ENCODE assay signal across 24 mouse cellular contexts in the genomic region with DNA sequence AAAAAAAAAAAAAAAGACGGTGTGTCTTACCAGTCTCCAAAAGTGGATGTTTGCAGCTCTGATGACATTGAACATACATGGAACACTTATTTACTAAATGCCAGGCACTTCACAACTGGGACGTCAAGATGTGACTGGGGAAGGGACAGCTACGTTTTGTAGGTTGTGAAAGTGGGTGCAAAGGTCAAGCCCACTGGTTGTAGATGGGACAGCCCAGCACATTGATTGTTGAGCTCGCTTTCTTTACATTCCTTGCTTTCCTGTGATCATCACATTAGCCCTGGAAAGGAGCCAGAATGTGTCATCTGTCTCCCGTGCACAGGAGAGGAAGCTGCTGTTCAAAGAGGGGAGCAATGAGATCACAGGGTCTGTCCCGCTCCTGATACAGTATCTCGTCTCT. TPM values are rescaled to one million over a fixed set of nuclear protein-coding genes. Genes with fewer than 3 reads are reported as not detected.
DNase-seq lines count a peak whose midpoint lies in the region; ATAC-seq and TF ChIP-seq lines count a peak whose summit lies in the region.
"Had no signal": no experiment of that assay in that cellular context is flagged by ENCODE, and none has a peak within 500 bp of the region (broad histone marks: within the 10 kb centered on the region; RNA-seq: fewer than 3 reads in every experiment).

No protein-coding gene starts in this region.

- no peak for ATAC-seq in hindbrain, postnatal 0 days
- ATAC-seq in hindbrain, embryonic 16.5 days = no peak
- ATAC-seq in liver, embryonic 15.5 days (ENCODE audit: insufficient read depth) = peak; percentile 37; the same call in 1 of the 2 replicates
- ATAC-seq in lung, embryonic 14.5 days (ENCODE audit: insufficient read depth) = no peak
- ATAC-seq: CD4-positive, CD25-positive, alpha-beta regulatory T cell, adult 4 months; forebrain, embryonic 13.5 days; forebrain, embryonic 15.5 days had no signal

- H3K4me2 ChIP-seq in hindbrain, postnatal 0 days (ENCODE audit: low read depth, low read length) = no peak overlapping the region
- H3K4me2 ChIP-seq in hindbrain, embryonic 16.5 days (ENCODE audit: low read length) = no peak overlapping the region
- H3K4me2 ChIP-seq in liver, embryonic 15.5 days = no peak overlapping the region
- no peak overlapping the region for H3K4me2 ChIP-seq in lung, embryonic 14.5 days
- H3K4me2 ChIP-seq: embryonic facial prominence, embryonic 12.5 days; forebrain, embryonic 13.5 days; forebrain, embryonic 15.5 days had no signal

- TF ChIP-seq RAD21 in MEL (IDR thresholded peaks at IDR 0.05; ENCODE audit: low read depth, low read length) = no peak

- H3K79me2 ChIP-seq in MEL (ENCODE audit: control insufficient read depth, insufficient read depth, low read length, poor library complexity) = no peaks in the 10 kb centered on the region

- no peaks in the 10 kb centered on the region for H3K36me3 ChIP-seq in hindbrain, postnatal 0 days (ENCODE audit: insufficient read depth, low read length)
- no peaks in the 10 kb centered on the region for H3K36me3 ChIP-seq in hindbrain, embryonic 16.5 days (ENCODE audit: control insufficient read depth, insufficient read depth, low read length)
- no peaks in the 10 kb centered on the region for H3K36me3 ChIP-seq in liver, embryonic 15.5 days (replicated peaks)
- no peaks in the 10 kb centered on the region for H3K36me3 ChIP-seq in lung, embryonic 14.5 days (ENCODE audit: insufficient read depth)
- H3K36me3 ChIP-seq in MEL (ENCODE audit: control insufficient read depth in 1 of 2, insufficient read depth in 2 of 2, low read length in 2 of 2) = no peaks in the 10 kb centered on the region
- H3K36me3 ChIP-seq: embryonic facial prominence, embryonic 10.5 days; embryonic facial prominence, embryonic 12.5 days; forebrain, embryonic 15.5 days; G1E had no signal

- peak; percentile 6 for DNase-seq in hindbrain, postnatal 0 days (ENCODE audit: low spot score)
- DNase-seq in liver = no peak
- peak; percentile 46 for DNase-seq in lung, embryonic 14.5 days
- no peak for DNase-seq in lung, postnatal 10 days
- peak; percentile 7 for DNase-seq in MEL (ENCODE audit: low read depth, low spot score)
- no peak for DNase-seq in cerebellum, adult 11-12 months
- DNase-seq: adrenal gland, adult 2 months; adrenal gland, postnatal 10 days; adrenal gland, postnatal 25 days; B cell, adult 2 months; cerebellum, adult 11 months; cerebellum, adult 2 months; cerebellum, adult 9-10 months; cerebellum, postnatal 10 days; cerebellum, postnatal 25 days had no signal

- no peak overlapping the region for H3K27ac ChIP-seq in hindbrain, postnatal 0 days
- H3K27ac ChIP-seq in hindbrain, embryonic 16.5 days (ENCODE audit: low read depth, low read length) = no peak overlapping the region
- H3K27ac ChIP-seq in liver, embryonic 15.5 days (replicated peaks) = no peak overlapping the region
- H3K27ac ChIP-seq in lung, embryonic 14.5 days (ENCODE audit: low read depth) = no peak overlapping the region
- H3K27ac ChIP-seq in MEL (ENCODE audit: control insufficient read depth, low read depth, low read length) = no peak overlapping the region
- H3K27ac ChIP-seq: embryonic facial prominence, embryonic 10.5 days; embryonic facial prominence, embryonic 12.5 days; forebrain, embryonic 13.5 days; forebrain, embryonic 15.5 days had no signal

- no peak for TF ChIP-seq EP300 in MEL (IDR thresholded peaks at IDR 0.05; ENCODE audit: low read depth in 1 of 2, low read length in 2 of 2)

- TF ChIP-seq POLR2A in MEL (IDR thresholded peaks at IDR 0.05; ENCODE audit: control insufficient read depth in 1 of 2, insufficient read depth in 1 of 2, low read depth in 1 of 2, low read length in 2 of 2, poor library complexity in 1 of 2) = no peak

- H3K9me3 ChIP-seq in hindbrain, postnatal 0 days (ENCODE audit: low read length) = no peaks in the 10 kb centered on the region
- no peaks in the 10 kb centered on the region for H3K9me3 ChIP-seq in hindbrain, embryonic 16.5 days (ENCODE audit: control insufficient read depth, low read length)
- no peaks in the 10 kb centered on the region for H3K9me3 ChIP-seq in liver, embryonic 15.5 days (replicated peaks)
- H3K9me3 ChIP-seq in lung, embryonic 14.5 days (ENCODE audit: low read depth, low read length) = no peaks in the 10 kb centered on the region
- H3K9me3 ChIP-seq in MEL (replicated peaks; ENCODE audit: insufficient read depth, low read length) = no peaks in the 10 kb centered on the region
- H3K9me3 ChIP-seq: embryonic facial prominence, embryonic 10.5 days; embryonic facial prominence, embryonic 12.5 days; forebrain, embryonic 13.5 days; forebrain, embryonic 15.5 days; G1E had no signal

- WGBS in hindbrain, postnatal 0 days = 56% methylated on average over 7 of the region's 7 CpGs
- 59% methylated on average over 7 of the region's 7 CpGs for WGBS in hindbrain, embryonic 16.5 days
- WGBS in liver, embryonic 15.5 days (ENCODE audit: insufficient replicate concordance) = 46% methylated on average over 7 of the region's 7 CpGs
- WGBS in lung, embryonic 14.5 days = 27% methylated on average over 7 of the region's 7 CpGs

- no peaks in the 10 kb centered on the region for H3K4me1 ChIP-seq in hindbrain, postnatal 0 days (ENCODE audit: insufficient read depth, low read length)
- no peaks in the 10 kb centered on the region for H3K4me1 ChIP-seq in hindbrain, embryonic 16.5 days (ENCODE audit: control insufficient read depth, insufficient read depth, low read depth, low read length)
- no peaks in the 10 kb centered on the region for H3K4me1 ChIP-seq in liver, embryonic 15.5 days (replicated peaks)
- no peaks in the 10 kb centered on the region for H3K4me1 ChIP-seq in lung, embryonic 14.5 days (ENCODE audit: insufficient read depth)
- no peaks in the 10 kb centered on the region for H3K4me1 ChIP-seq in MEL (ENCODE audit: control insufficient read depth in 1 of 2, insufficient read depth in 2 of 2, low read length in 2 of 2)
- H3K4me1 ChIP-seq: embryonic facial prominence, embryonic 12.5 days had no signal

- H3K9ac ChIP-seq in hindbrain, postnatal 0 days (replicated peaks; ENCODE audit: low read length) = no peak overlapping the region
- H3K9ac ChIP-seq in hindbrain, embryonic 16.5 days (ENCODE audit: low read depth, low read length) = no peak overlapping the region
- no peak overlapping the region for H3K9ac ChIP-seq in liver, embryonic 15.5 days
- H3K9ac ChIP-seq in lung, embryonic 14.5 days = no peak overlapping the region
- H3K9ac ChIP-seq in MEL (ENCODE audit: control insufficient read depth, low read depth, low read length, poor library complexity, severe bottlenecking) = no peak overlapping the region
- H3K9ac ChIP-seq: embryonic facial prominence, embryonic 12.5 days; forebrain, embryonic 13.5 days; forebrain, embryonic 15.5 days had no signal

- no peaks in the 10 kb centered on the region; the same call in 1 of the 2 replicates for H3K27me3 ChIP-seq in hindbrain, postnatal 0 days (ENCODE audit: insufficient read depth, low read length)
- no peaks in the 10 kb centered on the region; the same call in 1 of the 2 replicates for H3K27me3 ChIP-seq in hindbrain, embryonic 16.5 days (replicated peaks; ENCODE audit: control insufficient read depth, insufficient read depth, low read length)
- H3K27me3 ChIP-seq in liver, embryonic 15.5 days = peaks cover 21% of the 10 kb centered on the region
- H3K27me3 ChIP-seq in lung, embryonic 14.5 days (ENCODE audit: insufficient read depth, low read length) = no peaks in the 10 kb centered on the region
- H3K27me3 ChIP-seq in MEL (ENCODE audit: control insufficient read depth in 1 of 2, insufficient read depth in 2 of 2, low read length in 2 of 2) = no peaks in the 10 kb centered on the region
- H3K27me3 ChIP-seq: CH12.LX; forebrain, embryonic 15.5 days had no signal

- TF ChIP-seq CTCF in hindbrain, postnatal 0 days (IDR thresholded peaks at IDR 0.05; ENCODE audit: low read depth) = no peak
- no peak for TF ChIP-seq CTCF in lung, embryonic 14.5 days (IDR thresholded peaks at IDR 0.05; ENCODE audit: low read depth)
- TF ChIP-seq CTCF in MEL (IDR thresholded peaks at IDR 0.05 in 2 of 3, conservative IDR thresholded peaks at IDR 0.05 in 1 of 3; ENCODE audit: control insufficient read depth in 1 of 3, insufficient read depth in 1 of 3, low read depth in 2 of 3, low read length in 3 of 3, poor library complexity in 1 of 3, severe bottlenecking in 1 of 3) = no peak

- H3K4me3 ChIP-seq in hindbrain, postnatal 0 days (ENCODE audit: low read length) = no peak overlapping the region
- H3K4me3 ChIP-seq in hindbrain, embryonic 16.5 days (ENCODE audit: low read length) = no peak overlapping the region
- H3K4me3 ChIP-seq in liver, embryonic 15.5 days (replicated peaks) = no peak overlapping the region
- H3K4me3 ChIP-seq in lung, embryonic 14.5 days (ENCODE audit: low read depth, low read length) = no peak overlapping the region
- H3K4me3 ChIP-seq in MEL (ENCODE audit: control insufficient read depth in 1 of 2, insufficient read depth in 1 of 2, low read depth in 2 of 2, low read length in 2 of 2) = no peak overlapping the region
- H3K4me3 ChIP-seq: embryonic facial prominence, embryonic 10.5 days; embryonic facial prominence, embryonic 12.5 days; forebrain, embryonic 13.5 days; forebrain, embryonic 15.5 days had no signal

TF ChIP-seq in MEL, 35 proteins besides CTCF, POLR2A, EP300 and RAD21:
- TF ChIP-seq SIN3A (IDR thresholded peaks at IDR 0.05; ENCODE audit: low read length) = no peak
- no peak for TF ChIP-seq TCF12 (IDR thresholded peaks at IDR 0.05; ENCODE audit: low read depth, low read length)
- no peak for TF ChIP-seq CHD2 (IDR thresholded peaks at IDR 0.05; ENCODE audit: low read length)
- TF ChIP-seq MAFK (IDR thresholded peaks at IDR 0.05; ENCODE audit: borderline replicate concordance, low read depth, low read length) = no peak
- no peak for TF ChIP-seq MXI1 (IDR thresholded peaks at IDR 0.05; ENCODE audit: low read depth, low read length)

RNA-seq across cellular contexts. Expression of a gene that starts 31.6 kb away (rescaled TPM):
- 29.4 and 30.1 TPM in 2 replicates for total RNA-seq in hindbrain, postnatal 0 days (2014; rRNA removed)
- 15.1 and 15.3 TPM in 2 replicates for polyA plus RNA-seq in hindbrain, postnatal 0 days (2015; fragmentation: Nextera tagmentation; extraction: Ambion mirVana)
- 16.0 and 19.5 TPM in 2 replicates for polyA plus RNA-seq in hindbrain, embryonic 16.5 days (2015; fragmentation: Nextera tagmentation; extraction: Ambion mirVana)
- polyA plus RNA-seq in liver, embryonic 15.5 days (2015; fragmentation: Nextera tagmentation; extraction: Ambion mirVana) = 5.1 and 5.7 TPM in 2 replicates
- 46.0 and 48.9 TPM in 2 replicates for polyA plus RNA-seq in lung, embryonic 14.5 days (2014; fragmentation: Nextera tagmentation; extraction: Ambion mirVana)
- total RNA-seq in MEL (2012; rRNA removed) = 6.0 and 8.3 TPM in 2 replicates
- 1 to 10 TPM in 1 of 2 experiments, not detected in 1; 8.2 TPM for polyA plus RNA-seq in MEL (2012; ENCODE audit: insufficient read depth in 1 of 2, insufficient read length in 2 of 2, low read depth in 1 of 2, low replicate concordance in 2 of 2, missing spikeins in 1 of 2)
- total RNA-seq: G1E had no signal
- polyA plus RNA-seq: G1E had no signal

Comparison
In these comparisons a context has a peak if more than half of its experiments do, and no peak if none do; other contexts are left out.
1. DNase-seq: peak in hindbrain, postnatal 0 days (single experiment), lung, embryonic 14.5 days (single experiment) and MEL (single experiment); none in liver (single experiment), lung, postnatal 10 days (single experiment) and cerebellum, adult 11-12 months (single experiment).